Mouse (Mus musculus) myocyte (in vitro differentiated cells): ENCODE data around the gene Tppp. TPM values are rescaled to one million over a fixed set of nuclear protein-coding genes. Genes with fewer than 3 reads are reported as not detected.

Experiments
- H3K27me3 ChIP-seq: one replicate; pipeline ENCODE4 v1.6.1; 2011; ENCODE audit not compliant: control insufficient read depth, insufficient read depth, insufficient read length
- H3K36me3 ChIP-seq: one replicate; pipeline ENCODE4 v1.6.1; 2011; ENCODE audit not compliant: control insufficient read depth, insufficient read depth
- H3K4me2 ChIP-seq: one replicate; pipeline ENCODE4 v1.6.1; 2011; ENCODE audit warnings: low read depth, control low read depth
- H3K4me3 ChIP-seq: one replicate; pipeline ENCODE4 v1.5.1; 2011; ENCODE audit warnings: mild to moderate bottlenecking, control low read depth, moderate library complexity
- H3K79me2 ChIP-seq: one replicate; pipeline ENCODE4 v1.6.1; 2011; ENCODE audit not compliant: control insufficient read depth, insufficient read depth
- H3ac ChIP-seq: one replicate; pipeline ENCODE4 v1.6.1; 2011; ENCODE audit not compliant: control insufficient read depth, insufficient read length
- CEBPB ChIP-seq: IDR thresholded peaks from 2 replicates; pipeline ENCODE4 v1.6.1; 2011; ENCODE audit warnings: mild to moderate bottlenecking, moderate library complexity; ENCODE audit not compliant: poor library complexity, insufficient read depth, severe bottlenecking
- E2F4 ChIP-seq: IDR thresholded peaks from one replicate; pipeline ENCODE4 v1.6.1; 2011; ENCODE audit warnings: mild to moderate bottlenecking, control low read depth, moderate library complexity; ENCODE audit not compliant: insufficient read depth
- MAX ChIP-seq: IDR thresholded peaks from one replicate; pipeline ENCODE4 v1.6.1; 2011; ENCODE audit warnings: low read depth, mild to moderate bottlenecking, control low read depth
- MYOD1 ChIP-seq, 3 experiments: IDR thresholded peaks; one replicate each; pipeline ENCODE4 v1.6.1; 2011; ENCODE audit warnings: control low read depth in 2 of 3, low read depth in 2 of 3, mild to moderate bottlenecking in 2 of 3, moderate library complexity in 1 of 3; ENCODE audit not compliant: insufficient read length in 2 of 3, control insufficient read depth in 1 of 3
- MYOG ChIP-seq, 3 experiments: IDR thresholded peaks; one replicate each; pipeline ENCODE4 v1.6.1; 2011; ENCODE audit warnings: control low read depth in 2 of 3, low read depth in 2 of 3, mild to moderate bottlenecking in 2 of 3; ENCODE audit not compliant: insufficient read length in 2 of 3, control insufficient read depth in 1 of 3, insufficient read depth in 1 of 3
- POLR2A ChIP-seq: IDR thresholded peaks from one replicate; pipeline ENCODE4 v1.6.1; 2011; ENCODE audit warnings: low read depth, mild to moderate bottlenecking, control low read depth, moderate library complexity; ENCODE audit not compliant: insufficient read length
- POLR2AphosphoS2 ChIP-seq: IDR thresholded peaks from one replicate; pipeline ENCODE4 v1.6.1; 2011; ENCODE audit warnings: low read depth, control low read depth; ENCODE audit not compliant: insufficient read length
- REST ChIP-seq: IDR thresholded peaks from one replicate; pipeline ENCODE4 v1.6.1; 2011; ENCODE audit warnings: mild to moderate bottlenecking, control low read depth, moderate library complexity; ENCODE audit not compliant: insufficient read depth, insufficient read length
- SRF ChIP-seq: IDR thresholded peaks from one replicate; pipeline ENCODE4 v1.6.1; 2011; ENCODE audit warnings: low read depth; ENCODE audit not compliant: control insufficient read depth, insufficient read length
- TCF12 ChIP-seq: IDR thresholded peaks from one replicate; pipeline ENCODE4 v1.6.1; 2011; ENCODE audit warnings: mild to moderate bottlenecking, control low read depth; ENCODE audit not compliant: poor library complexity, insufficient read depth, severe bottlenecking
- TCF3 ChIP-seq: IDR thresholded peaks from one replicate; pipeline ENCODE4 v1.6.1; 2011; ENCODE audit warnings: low read depth, control low read depth; ENCODE audit not compliant: insufficient read length
- USF1 ChIP-seq: IDR thresholded peaks from one replicate; pipeline ENCODE4 v1.6.1; 2011; ENCODE audit warnings: low read depth, mild to moderate bottlenecking, control low read depth, moderate library complexity
- polyA plus RNA-seq: library from polyadenylated mRNA; unstranded; fragments of >200 nt; fragmentation: generic; extraction: Trizol; gene quantifications from one replicate; pipeline ENCODE4 v1.2.1, GENCODE M21; 2012; ENCODE audit warnings: missing spikeins

The Tppp gene
- polyA plus RNA-seq, 1 experiment: not detected

- no peaks in the 10 kb centered on the region for H3K27me3 ChIP-seq
- no peak overlapping the region for H3ac ChIP-seq
- no peaks in the 10 kb centered on the region for H3K36me3 ChIP-seq
- H3K4me3 ChIP-seq: no peak overlapping the region
- TF ChIP-seq MYOG (IDR thresholded peaks at IDR 0.05; ENCODE audit: control insufficient read depth in 1 of 3, insufficient read depth in 1 of 3, insufficient read length in 2 of 3, low read depth in 2 of 3) (no peak), E2F4 (no peak), MYOD1 (IDR thresholded peaks at IDR 0.05; ENCODE audit: control insufficient read depth in 1 of 3, insufficient read length in 2 of 3, low read depth in 2 of 3) (no peak), USF1 (no peak), SRF (no peak), POLR2A (no peak), TCF3 (no peak), MAX (no peak), CEBPB (no peak), REST (no peak), POLR2AphosphoS2 (no peak), TCF12 (no peak)
- H3K4me2 ChIP-seq: no peak overlapping the region
- H3K79me2 ChIP-seq: no peaks in the 10 kb centered on the region
Observed at GRCm38 (mm10) chr13:74071714-74072113, 62.5 kb downstream of the Tppp start.

GRCm38 (mm10) chr13:74073369-74073768, 64.2 kb downstream of the Tppp start:
- Histone ChIP-seq H3K4me2 (no peak overlapping the region), H3K27me3 (no peaks in the 10 kb centered on the region), H3K79me2 (no peaks in the 10 kb centered on the region), H3ac (no peak overlapping the region), H3K4me3 (no peak overlapping the region), H3K36me3 (no peaks in the 10 kb centered on the region)
- TF ChIP-seq CEBPB (no peak), MYOG (IDR thresholded peaks at IDR 0.05; ENCODE audit: control insufficient read depth in 1 of 3, insufficient read depth in 1 of 3, insufficient read length in 2 of 3, low read depth in 2 of 3) (no peak)

Other genes starting within 250 kb of the Tppp start
- gene Nkd2, start 161.8 kb upstream of the Tppp start, polyA plus RNA-seq: 0.05 TPM
- gene Trip13, start 71.6 kb upstream of the Tppp start, polyA plus RNA-seq: 3.4 TPM
- gene Brd9, start 71.6 kb upstream of the Tppp start, polyA plus RNA-seq: 15.8 TPM
- gene Zdhhc11, start 45.6 kb upstream of the Tppp start, polyA plus RNA-seq: not detected
- 0.72 TPM for gene Cep72, start 52.9 kb downstream of the Tppp start, polyA plus RNA-seq
- 0.01 TPM for gene Slc9a3, start 112.0 kb downstream of the Tppp start, polyA plus RNA-seq
- 28.3 TPM for gene Exoc3, start 199.3 kb downstream of the Tppp start, polyA plus RNA-seq